In genomic region chr14:122957941-122958340, GRCm38 (mm10) we compare ENCODE assay signal across 8 mouse cellular contexts. TPM values are rescaled to one million over a fixed set of nuclear protein-coding genes. Genes with fewer than 3 reads are reported as not detected.
DNase-seq lines count a peak whose midpoint lies in the region; ATAC-seq lines count a peak whose summit lies in the region.

No protein-coding gene starts in this region.

- no peak overlapping the region for H3K27ac ChIP-seq in hindbrain, embryonic 13.5 days
- no peak overlapping the region for H3K27ac ChIP-seq in hindbrain, embryonic 11.5 days (ENCODE audit: low read depth, low read length)

- no peak for DNase-seq in hindbrain, embryonic 11.5 days (ENCODE audit: low spot score)
- peak; percentile 72 to 86 for DNase-seq in frontal cortex, postnatal 10 days (ENCODE audit: low spot score in 2 of 2)
- peak; percentile 90 to 93 for DNase-seq in layer of hippocampus, postnatal 36 days
- DNase-seq in right cerebral cortex, postnatal 14 days = peak; percentile 80
- no peak for DNase-seq in spleen, postnatal 14 days (ENCODE audit: low spot score in 2 of 2)
- DNase-seq in urinary bladder, postnatal 25 days (ENCODE audit: low spot score) = no peak
- DNase-seq in liver = no peak

- peaks cover 13% of the 10 kb centered on the region for H3K36me3 ChIP-seq in hindbrain, embryonic 13.5 days
- no peaks in the 10 kb centered on the region for H3K36me3 ChIP-seq in hindbrain, embryonic 11.5 days (ENCODE audit: control insufficient read depth, insufficient read depth, low read length)

- 68% methylated on average over 8 of the region's 8 CpGs for WGBS in hindbrain, embryonic 13.5 days
- 90% methylated on average over 8 of the region's 8 CpGs for WGBS in hindbrain, embryonic 11.5 days

- no peak overlapping the region for H3K4me3 ChIP-seq in hindbrain, embryonic 13.5 days
- H3K4me3 ChIP-seq in hindbrain, embryonic 11.5 days (ENCODE audit: low read depth, low read length) = no peak overlapping the region

- no peaks in the 10 kb centered on the region for H3K4me1 ChIP-seq in hindbrain, embryonic 13.5 days (replicated peaks)
- no peaks in the 10 kb centered on the region for H3K4me1 ChIP-seq in hindbrain, embryonic 11.5 days (replicated peaks; ENCODE audit: control insufficient read depth, insufficient read depth, low read length)

- peak; percentile 96 for ATAC-seq in hindbrain, embryonic 13.5 days (ENCODE audit: low FRiP score)
- no peak for ATAC-seq in hindbrain, embryonic 11.5 days (ENCODE audit: low FRiP score)

- no peaks in the 10 kb centered on the region for H3K27me3 ChIP-seq in hindbrain, embryonic 13.5 days
- no peaks in the 10 kb centered on the region for H3K27me3 ChIP-seq in hindbrain, embryonic 11.5 days (ENCODE audit: control insufficient read depth, insufficient read depth, low read length)

- no peak overlapping the region for H3K4me2 ChIP-seq in hindbrain, embryonic 13.5 days
- no peak overlapping the region for H3K4me2 ChIP-seq in hindbrain, embryonic 11.5 days (replicated peaks; ENCODE audit: low read depth, low read length)

- no peak overlapping the region for H3K9ac ChIP-seq in hindbrain, embryonic 13.5 days
- H3K9ac ChIP-seq in hindbrain, embryonic 11.5 days (ENCODE audit: low read depth, low read length) = no peak overlapping the region

- H3K9me3 ChIP-seq in hindbrain, embryonic 13.5 days = no peaks in the 10 kb centered on the region
- H3K9me3 ChIP-seq in hindbrain, embryonic 11.5 days (ENCODE audit: control insufficient read depth, low read length) = no peaks in the 10 kb centered on the region

RNA-seq across cellular contexts. Expression of gene Tmtc4, which starts 25.9 kb away (rescaled TPM):
- 57.7 and 58.5 TPM in 2 replicates for polyA plus RNA-seq in hindbrain, embryonic 13.5 days (2015; fragmentation: Nextera tagmentation; extraction: Ambion mirVana)
- polyA plus RNA-seq in hindbrain, embryonic 11.5 days (2014; fragmentation: Nextera tagmentation; extraction: Ambion mirVana) = 40.0 and 43.5 TPM in 2 replicates
- 10 to 100 TPM; 21.5 to 23.5 TPM for total RNA-seq in layer of hippocampus, postnatal 36 days (2021)

RNA-seq across cellular contexts. Expression of gene Ggact, which starts 44.4 kb away (rescaled TPM):
- polyA plus RNA-seq in hindbrain, embryonic 13.5 days (2015; fragmentation: Nextera tagmentation; extraction: Ambion mirVana) = 6.8 and 8.0 TPM in 2 replicates
- polyA plus RNA-seq in hindbrain, embryonic 11.5 days (2014; fragmentation: Nextera tagmentation; extraction: Ambion mirVana) = 5.1 and 5.6 TPM in 2 replicates
- 10 to 100 TPM; 27.4 to 36.3 TPM for total RNA-seq in layer of hippocampus, postnatal 36 days (2021)

Comparison
In these comparisons a context has a peak if more than half of its experiments do, and no peak if none do; other contexts are left out.
1. DNase-seq: peak in frontal cortex, postnatal 10 days (2 of 2), layer of hippocampus, postnatal 36 days (2 of 2) and right cerebral cortex, postnatal 14 days (single experiment); none in hindbrain, embryonic 11.5 days (single experiment), spleen, postnatal 14 days (0 of 2), urinary bladder, postnatal 25 days (single experiment) and liver (single experiment).